Mouse (Mus musculus) left cerebral cortex, adult 6 months (tissue): ENCODE measurements around the gene Gnaq. TPM values are rescaled to one million over a fixed set of nuclear protein-coding genes. Genes with fewer than 3 reads are reported as not detected.

ENCODE experiments used
- long read RNA-seq, 2 experiments: library from polyadenylated mRNA; unstranded; transcript quantifications; one replicate each; pipeline ENCODE4 v2.0.0; 2019 to 2020
- polyA plus RNA-seq: library from polyadenylated mRNA; unstranded; fragments of <200 nt; fragmentation: Nextera tagmentation; gene quantifications from 2 replicates; pipeline ENCODE4 v1.2.3, GENCODE M21; 2021

Gnaq gene
- 22.2 and 40.4 TPM in 2 replicates for polyA plus RNA-seq
- long read RNA-seq, experiment 1, full-length matches to known transcripts: 7 of 38 reads
- long read RNA-seq, experiment 1, partial matches to known transcripts: 1 of 38 reads
- long read RNA-seq, experiment 1, other reads (novel, unspliced or antisense): 30 of 38 reads
- long read RNA-seq, experiment 2, full-length matches to known transcripts: 1 of 116 reads
- long read RNA-seq, experiment 2, partial matches to known transcripts: 91 of 116 reads
- long read RNA-seq, experiment 2, other reads (novel, unspliced or antisense): 24 of 116 reads

DNA sequence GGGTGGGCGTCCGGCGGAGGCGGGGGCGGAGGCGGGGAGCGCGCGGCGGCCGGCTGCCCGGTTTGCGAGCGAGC is at the start of gene Gnaq:
Gene Gnaq, plus strand, starts transcription at position 41 of the 74 bp plus-strand sequence.

DNA sequence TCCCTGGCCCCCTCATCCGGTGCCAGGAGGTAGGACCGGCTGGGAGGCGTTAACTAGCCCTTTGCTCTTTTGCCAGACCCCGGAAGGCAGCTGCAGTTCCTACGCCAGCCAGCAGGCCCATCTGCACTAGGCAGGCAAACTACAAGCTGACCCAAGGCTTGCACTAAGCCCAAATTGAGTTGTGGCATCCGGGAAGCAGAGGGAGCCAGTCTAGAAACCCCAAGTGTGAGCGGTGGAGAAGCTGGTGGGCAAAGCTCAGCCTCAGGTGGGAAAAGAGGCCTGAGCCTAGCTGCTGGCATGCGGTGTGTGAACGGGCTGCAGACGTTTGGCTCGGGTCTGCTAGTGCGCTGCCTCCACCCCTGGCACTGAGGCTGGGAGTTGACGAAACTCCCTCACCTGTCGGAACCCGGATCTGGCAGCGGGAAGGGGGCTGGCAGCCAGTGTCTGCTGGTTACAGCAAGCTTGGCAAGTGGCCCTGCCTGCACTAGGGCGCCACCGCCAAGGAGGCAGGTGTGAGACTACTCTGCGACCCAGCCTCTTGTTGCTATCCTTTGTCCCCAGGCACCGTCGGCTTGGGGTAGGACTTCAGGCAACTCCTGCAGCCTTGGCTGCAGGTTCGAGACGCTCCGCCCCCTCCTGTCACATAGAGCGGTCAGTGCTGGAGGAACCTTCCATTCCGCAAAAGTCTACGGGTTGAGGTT is 303.1 kb downstream of the Gnaq start, which contains the start of gene Gna14:
Gene Gna14, plus strand, starts transcription at position 232 of the 701 bp plus-strand sequence.

Other genes starting within 250 kb of the Gnaq start
- 134 and 139 TPM in 2 replicates for gene Psat1, start 185.5 kb upstream of the Gnaq start, polyA plus RNA-seq
- 3.7 and 3.8 TPM in 2 replicates for gene Cep78, start 147.8 kb upstream of the Gnaq start, polyA plus RNA-seq